Comparison of ENCODE assay signal across 9 mouse cellular contexts in the genomic region with DNA sequence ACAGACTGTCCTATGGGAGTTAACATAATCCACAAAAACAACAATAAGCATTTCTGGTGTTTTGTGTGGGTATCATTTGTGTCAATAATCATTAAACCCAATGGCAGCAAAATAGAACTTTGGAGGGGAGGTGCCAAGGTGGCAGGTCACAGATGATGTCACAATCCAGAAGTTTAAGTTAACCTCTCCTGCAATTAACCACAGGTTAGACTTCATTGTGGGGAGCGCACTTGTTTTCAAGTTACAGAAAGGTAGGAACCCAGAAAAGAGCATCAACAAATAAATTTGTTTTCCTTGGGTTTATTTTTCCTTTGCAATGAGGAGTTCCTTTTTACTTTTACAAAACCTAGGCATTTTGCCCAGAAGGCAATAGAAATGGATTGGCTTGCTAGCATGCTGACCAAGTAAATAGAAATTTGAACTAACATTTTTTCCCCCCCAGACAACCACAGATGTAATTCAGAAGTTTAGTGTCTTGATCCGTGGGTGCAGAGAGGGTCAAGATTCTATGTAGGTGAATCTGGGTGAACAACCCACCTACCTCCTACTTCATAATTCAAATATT. TPM values are rescaled to one million over a fixed set of nuclear protein-coding genes. Genes with fewer than 3 reads are reported as not detected.
A peak's percentile ranks its signal among the peaks of the same experiment; 100 is the strongest.
DNase-seq lines count a peak whose midpoint lies in the region; ATAC-seq and TF ChIP-seq lines count a peak whose summit lies in the region.
"Had no signal": no experiment of that assay in that cellular context is flagged by ENCODE, and none has a peak within 500 bp of the region (broad histone marks: within the 10 kb centered on the region; RNA-seq: fewer than 3 reads in every experiment).

A gene (minus strand): TSS at position 51 of the 565 bp plus-strand sequence.

- DNase-seq in lung, embryonic 14.5 days = peak; percentile 34
- no peak for DNase-seq in lung, postnatal 14 days
- peak; percentile 39 for DNase-seq in fibroblast of lung, adult 2 months (ENCODE audit: low read depth)
- no peak for DNase-seq in limb, embryonic 14.5 days (ENCODE audit: low spot score)
- DNase-seq in layer of hippocampus, adult 9-11 months = no peak
- no peak for DNase-seq in testis, postnatal 10 days (ENCODE audit: low spot score)
- DNase-seq: adrenal gland, postnatal 10 days had no signal

- peak within 1 kb of the TSS; percentile 62 for H3K9ac ChIP-seq in lung, embryonic 14.5 days
- peak within 1 kb of the TSS; percentile 71 for H3K9ac ChIP-seq in limb, embryonic 14.5 days (ENCODE audit: low read depth, low read length, severe bottlenecking)

- H3K4me3 ChIP-seq in lung, embryonic 14.5 days (ENCODE audit: low read depth, low read length) = peak within 1 kb of the TSS; percentile 69
- H3K4me3 ChIP-seq in limb, embryonic 14.5 days (replicated peaks; ENCODE audit: low read length) = peak within 1 kb of the TSS; percentile 74
- H3K4me3 ChIP-seq in small intestine, adult 2 months (ENCODE audit: low read depth, low read length) = peak within 1 kb of the TSS; percentile 96

- TF ChIP-seq CTCF in lung, embryonic 14.5 days (IDR thresholded peaks at IDR 0.05; ENCODE audit: low read depth) = no peak
- TF ChIP-seq CTCF in small intestine, adult 2 months (IDR thresholded peaks at IDR 0.05; ENCODE audit: extremely low read depth, insufficient read length, insufficient replicate concordance, low read depth, low read length) = no peak

- H3K27ac ChIP-seq in lung, embryonic 14.5 days (ENCODE audit: low read depth) = peak within 1 kb of the TSS; percentile 67
- H3K27ac ChIP-seq in limb, embryonic 14.5 days (replicated peaks; ENCODE audit: low read depth, low read length) = peak within 1 kb of the TSS; percentile 48; the same call in 1 of the 2 replicates
- peak within 1 kb of the TSS; percentile 99 for H3K27ac ChIP-seq in small intestine, adult 2 months (ENCODE audit: insufficient read depth, low read depth, low read length)

- H3K36me3 ChIP-seq in lung, embryonic 14.5 days (ENCODE audit: insufficient read depth) = no peaks in the 10 kb centered on the region
- H3K36me3 ChIP-seq in limb, embryonic 14.5 days (ENCODE audit: control insufficient read depth, insufficient read depth, low read length) = no peaks in the 10 kb centered on the region
- no peaks in the 10 kb centered on the region for H3K36me3 ChIP-seq in small intestine, adult 2 months (ENCODE audit: control insufficient read depth, insufficient read depth, low read length)

- WGBS in lung, embryonic 14.5 days = 81% methylated on average over 2 of the region's 2 CpGs
- WGBS in limb, embryonic 14.5 days = 88% methylated on average over 2 of the region's 2 CpGs
- WGBS in small intestine, adult 2 months = 91% methylated on average over 2 of the region's 2 CpGs

- no peak for ATAC-seq in lung, embryonic 14.5 days (ENCODE audit: insufficient read depth)
- ATAC-seq in limb, embryonic 14.5 days (ENCODE audit: low FRiP score, low read depth) = no peak
- ATAC-seq in megakaryocyte-erythroid progenitor cell, adult 5-6 weeks (replicated peaks; ENCODE audit: low FRiP score, low TSS enrichment, poor library complexity, severe bottlenecking) = no peak

- H3K27me3 ChIP-seq in lung, embryonic 14.5 days (ENCODE audit: insufficient read depth, low read length) = peaks cover 29% of the 10 kb centered on the region
- H3K27me3 ChIP-seq in limb, embryonic 14.5 days (ENCODE audit: control insufficient read depth, insufficient read depth, low read length) = no peaks in the 10 kb centered on the region; the same call in 1 of the 2 replicates
- no peaks in the 10 kb centered on the region for H3K27me3 ChIP-seq in small intestine, adult 2 months (ENCODE audit: control insufficient read depth, insufficient read depth, low read length)

- no peaks in the 10 kb centered on the region for H3K9me3 ChIP-seq in lung, embryonic 14.5 days (ENCODE audit: low read depth, low read length)
- H3K9me3 ChIP-seq in limb, embryonic 14.5 days (ENCODE audit: control insufficient read depth, low read length) = no peaks in the 10 kb centered on the region

- H3K4me2 ChIP-seq in lung, embryonic 14.5 days = peak within 1 kb of the TSS; percentile 93
- peak within 1 kb of the TSS; percentile 90 for H3K4me2 ChIP-seq in limb, embryonic 14.5 days (replicated peaks; ENCODE audit: low read depth, low read length, severe bottlenecking)

- no peak for TF ChIP-seq POLR2A in limb, embryonic 14.5 days (IDR thresholded peaks at IDR 0.05; ENCODE audit: borderline replicate concordance, extremely low read depth, insufficient read depth, insufficient read length)
- no peak for TF ChIP-seq POLR2A in small intestine, adult 2 months (IDR thresholded peaks at IDR 0.05; ENCODE audit: low read depth, low read length)

- H3K4me1 ChIP-seq in lung, embryonic 14.5 days (ENCODE audit: insufficient read depth) = peaks cover 6% of the 10 kb centered on the region; the same call in 1 of the 2 replicates
- peaks cover 9% of the 10 kb centered on the region for H3K4me1 ChIP-seq in limb, embryonic 14.5 days (ENCODE audit: control insufficient read depth, insufficient read depth, low read length)
- peaks cover 9% of the 10 kb centered on the region for H3K4me1 ChIP-seq in small intestine, adult 2 months (ENCODE audit: control insufficient read depth, insufficient read depth, insufficient read length, low read length)

RNA-seq across cellular contexts. Expression of the gene that starts here (rescaled TPM):
- polyA plus RNA-seq in lung, embryonic 14.5 days (2014; fragmentation: Nextera tagmentation; extraction: Ambion mirVana) = 2.1 and 3.1 TPM in 2 replicates
- polyA plus RNA-seq in limb, embryonic 14.5 days (2012; rRNA removed) = 19.5 and 20.0 TPM in 2 replicates
- polyA plus RNA-seq in limb, embryonic 14.5 days (2014; fragmentation: Nextera tagmentation; extraction: Ambion mirVana) = 16.6 and 18.7 TPM in 2 replicates
- 1.6 and 4.9 TPM in 2 replicates for polyA plus RNA-seq in small intestine, adult 2 months (2012; rRNA removed)
- 0.69 TPM in 1 of 2 replicates, not detected in the other for total RNA-seq in megakaryocyte-erythroid progenitor cell, adult 5-6 weeks (2014; fragmentation: Nextera tagmentation)
- 0.84 TPM in 1 of 2 replicates, not detected in the other for total RNA-seq in megakaryocyte-erythroid progenitor cell, adult 5-6 weeks (2017)

Comparison
In these comparisons a context has a peak if more than half of its experiments do, and no peak if none do; other contexts are left out.
1. DNase-seq: peak in lung, embryonic 14.5 days (single experiment) and fibroblast of lung, adult 2 months (single experiment); none in lung, postnatal 14 days (single experiment), limb, embryonic 14.5 days (single experiment), layer of hippocampus, adult 9-11 months (single experiment) and testis, postnatal 10 days (single experiment).
2. H3K27ac ChIP-seq: peak in every context shown above with its lines; median percentile 99 in small intestine, adult 2 months; 67 in lung, embryonic 14.5 days; 48 in limb, embryonic 14.5 days.
3. Peak in every context shown above with its lines, with median percentiles within 50 percentile points of each other: H3K4me3 ChIP-seq.